Mouse (Mus musculus): Measurements from ENCODE around the gene Pde3b. TPM values are rescaled to one million over a fixed set of nuclear protein-coding genes. Genes with fewer than 3 reads are reported as not detected.

The Pde3b gene
- 2.4 and 2.6 TPM in 2 replicates for polyA plus RNA-seq (2012; rRNA removed)

DNA sequence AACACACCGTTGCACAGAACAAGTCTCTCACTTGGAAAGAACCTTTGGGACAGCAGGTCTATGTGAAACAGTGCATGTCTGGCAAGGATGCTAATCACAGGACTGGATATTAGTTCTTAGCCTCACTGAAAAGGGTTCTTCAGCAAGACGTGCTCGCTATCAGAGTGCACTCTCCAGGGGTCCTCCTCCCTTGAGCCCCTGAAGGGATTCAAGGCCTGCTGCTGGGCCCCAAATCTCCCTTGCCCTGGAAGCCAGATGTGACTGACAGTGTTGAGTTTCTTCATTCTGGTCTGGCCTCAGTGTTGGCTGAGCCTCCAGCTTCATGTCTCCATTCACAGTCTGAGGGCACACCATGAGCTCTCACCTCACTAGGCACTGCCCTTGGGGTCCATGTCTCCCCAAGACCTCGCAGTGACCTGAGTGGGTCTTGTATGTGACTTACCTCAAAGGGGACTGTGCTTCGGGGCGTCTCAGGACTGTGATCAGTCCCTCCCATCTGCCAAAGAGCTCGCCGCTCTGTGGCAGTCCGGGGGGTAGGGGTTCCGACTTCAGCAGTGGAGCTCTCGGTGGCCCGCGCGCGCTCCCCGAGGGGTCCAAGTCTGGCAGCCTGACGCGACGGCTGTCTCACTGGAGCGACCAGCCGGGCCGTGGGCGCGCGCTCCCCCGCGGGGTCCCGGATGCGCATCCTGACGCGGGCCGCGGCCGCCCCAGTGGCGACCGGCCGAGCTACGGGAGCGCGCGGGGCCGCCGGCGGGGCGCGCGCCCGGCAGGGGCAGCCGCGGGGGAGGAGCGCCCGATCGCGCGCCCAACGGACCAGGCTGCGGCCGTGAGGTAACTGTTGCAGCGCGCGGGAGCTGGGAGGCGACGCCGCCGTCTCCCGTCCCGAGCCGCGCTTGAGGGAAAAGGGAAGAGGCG, at the start of gene Pde3b:
Gene Pde3b, plus strand, starts transcription at position 861 of the 915 bp plus-strand sequence.

DNA sequence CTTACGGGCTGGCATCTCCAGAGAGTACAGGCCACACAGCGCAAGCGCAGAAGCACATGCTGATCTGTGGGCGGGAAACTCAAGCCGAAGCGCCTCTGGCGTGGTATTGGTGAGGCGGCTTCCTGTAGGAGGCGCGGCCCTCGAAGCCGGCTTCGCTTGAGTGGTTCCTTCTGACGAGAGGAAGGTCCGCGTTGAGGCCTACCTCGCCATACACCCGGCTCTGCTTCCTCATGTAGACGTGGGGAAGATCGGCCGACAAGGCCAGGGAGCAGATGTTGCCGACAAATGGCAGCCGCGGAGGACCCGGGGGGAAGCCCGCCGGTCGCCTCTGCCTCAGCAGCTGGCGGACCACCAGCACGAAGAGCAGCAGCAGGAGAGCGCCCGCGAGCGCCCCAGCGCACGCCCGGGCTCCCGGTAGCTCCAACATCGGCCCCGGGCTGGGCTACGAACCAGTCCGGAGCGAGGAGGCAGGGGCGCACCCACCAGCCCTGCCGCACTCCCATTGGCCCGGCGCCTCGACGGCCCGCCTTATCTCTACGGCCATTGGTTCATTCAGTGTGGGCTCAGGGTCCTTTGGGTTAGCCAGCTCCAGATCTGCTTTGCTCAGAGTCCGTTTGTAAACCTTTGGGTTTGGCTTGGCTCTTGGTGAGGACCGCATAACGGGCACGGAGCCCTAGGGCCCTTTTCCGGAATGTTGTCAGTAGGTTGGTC, 147.6 kb downstream of the Pde3b start, which contains the start of gene Cyp2r1:
Gene Cyp2r1, minus strand, starts transcription at position 442 of the 711 bp plus-strand sequence.

Other genes starting within 250 kb of the Pde3b start
- gene Copb1, start 160.6 kb upstream of the Pde3b start, polyA plus RNA-seq (2012; rRNA removed), result 5.1 and 8.5 TPM in 2 replicates
- 13.6 and 21.2 TPM in 2 replicates for gene Psma1, start 139.2 kb upstream of the Pde3b start, polyA plus RNA-seq (2012; rRNA removed)
- 2.3 and 3.4 TPM in 2 replicates for gene Cyp2r1, start 147.7 kb downstream of the Pde3b start, polyA plus RNA-seq (2012; rRNA removed)
- 0.48 and 0.74 TPM in 2 replicates for gene Calca, start 221.1 kb downstream of the Pde3b start, polyA plus RNA-seq (2012; rRNA removed)